Mouse (Mus musculus): ENCODE results near the gene Gm49721.
"Not testable (repeated sequence)": the region's sequence is repeated elsewhere in the genome, so short reads cannot be mapped to it uniquely, and the experiment has no call there.

The Gm49721 gene

DNA sequence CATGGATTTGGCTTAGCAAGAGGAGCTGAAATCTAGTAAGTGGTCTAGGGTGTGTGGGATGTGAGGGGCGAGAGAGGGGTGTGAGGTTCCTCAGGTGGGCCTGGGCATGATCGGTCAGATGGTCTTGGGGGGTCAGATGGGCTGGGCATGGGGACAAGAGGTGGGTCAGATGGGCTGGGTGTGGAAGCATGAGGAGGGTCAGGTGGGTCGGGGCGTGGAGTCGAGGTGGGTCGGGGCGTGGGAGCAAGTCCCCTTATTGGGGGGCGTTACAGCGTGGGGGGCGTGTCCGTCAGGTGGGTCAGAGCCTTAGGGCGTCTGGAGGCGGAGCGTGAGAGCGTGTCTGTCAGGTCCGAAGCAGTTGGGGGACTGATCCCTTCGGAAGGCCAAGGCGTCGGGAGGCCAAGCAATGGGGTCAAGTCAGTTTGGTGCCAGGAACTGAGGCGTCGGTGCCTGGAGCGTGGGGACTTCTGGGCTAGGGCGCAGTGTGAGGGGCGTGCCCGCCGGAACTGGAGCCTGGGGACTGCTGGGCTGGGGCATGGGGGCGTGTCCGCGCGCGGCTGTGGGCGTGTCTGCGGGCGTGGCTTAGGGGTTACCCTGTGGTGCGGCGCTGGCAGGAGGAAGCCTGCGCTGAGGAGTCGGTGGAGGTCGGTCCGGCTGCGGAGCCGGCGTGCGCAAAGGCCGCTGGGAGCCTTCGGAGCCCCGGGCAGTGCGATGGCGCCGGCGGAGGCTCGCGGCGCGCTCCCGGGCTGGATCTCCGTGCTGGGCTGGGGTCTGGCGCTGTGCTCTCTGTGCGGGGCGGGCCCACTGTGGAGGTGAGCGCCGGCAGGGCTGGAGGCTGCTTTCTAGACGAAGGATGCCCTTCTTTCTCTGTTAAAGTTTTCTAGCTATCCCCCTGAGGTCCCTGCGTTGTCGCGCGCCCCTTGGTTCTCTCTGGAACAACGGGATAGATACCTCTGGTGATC, at the start of gene Gm49721:
Gene Gm49721 (plus strand): TSS at position 618 of the 962 bp plus-strand sequence.
- peak; percentile 48 for DNase-seq (ENCODE audit: low spot score)

DNA sequence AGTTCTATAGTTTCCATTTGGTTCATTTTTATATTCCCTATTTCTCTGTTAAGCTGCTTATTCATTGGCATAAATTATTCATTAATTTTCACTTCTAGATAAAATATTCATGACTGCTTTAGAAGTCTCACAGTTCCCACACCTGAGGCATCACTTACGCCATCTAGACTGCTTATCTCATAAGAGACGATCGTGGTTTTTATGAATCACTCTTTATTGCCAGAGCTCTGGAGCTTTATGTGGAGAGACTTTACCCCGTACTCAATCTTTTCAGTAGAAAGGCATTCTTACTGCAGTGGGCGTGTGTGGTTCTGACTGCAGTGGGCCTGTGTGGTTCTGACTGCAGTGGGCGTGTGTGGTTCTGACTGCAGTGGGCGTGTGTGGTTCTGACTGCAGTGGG, 47.1 kb upstream of the Gm49721 start:
- DNase-seq (ENCODE audit: low spot score), result not testable (repeated sequence)

DNA sequence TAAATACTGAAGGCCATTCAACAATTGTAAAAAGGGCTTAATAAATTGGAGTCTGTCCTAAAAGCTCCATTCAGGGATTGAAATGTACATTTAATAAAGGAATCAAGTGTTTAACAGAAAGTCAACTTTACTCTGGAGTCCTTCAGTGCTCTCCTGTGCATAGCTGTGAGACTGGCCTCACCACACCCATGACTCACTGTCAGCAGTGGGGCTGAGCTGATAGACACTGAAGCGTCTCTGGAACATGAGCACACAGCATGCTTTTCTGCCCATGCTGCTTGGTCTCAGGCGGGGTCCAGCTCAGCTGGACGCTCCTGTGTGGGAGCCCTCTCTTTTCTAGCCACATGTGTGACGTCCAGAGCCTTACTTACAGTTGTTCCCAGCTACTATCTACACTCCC, 36.1 kb upstream of the Gm49721 start:
- DNase-seq (ENCODE audit: low spot score), result not testable (repeated sequence)

DNA sequence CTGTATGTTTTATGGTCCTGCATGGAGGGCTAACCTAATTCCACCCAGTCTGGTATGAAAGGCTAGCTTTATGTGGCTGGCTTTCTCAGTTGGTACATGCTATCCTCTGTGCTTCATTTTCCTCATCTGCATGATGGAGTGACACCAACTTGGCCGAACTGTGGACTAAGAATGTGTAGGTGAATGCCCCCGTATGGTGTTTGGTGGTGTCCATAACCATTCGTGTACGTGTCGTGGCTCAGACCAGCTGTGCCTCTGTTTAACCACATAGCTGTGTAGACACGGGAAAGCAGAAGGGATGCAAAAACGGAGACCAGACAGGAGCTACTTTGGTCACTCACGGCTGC, 31.1 kb upstream of the Gm49721 start:
- DNase-seq (ENCODE audit: low spot score), result not testable (repeated sequence)

DNA sequence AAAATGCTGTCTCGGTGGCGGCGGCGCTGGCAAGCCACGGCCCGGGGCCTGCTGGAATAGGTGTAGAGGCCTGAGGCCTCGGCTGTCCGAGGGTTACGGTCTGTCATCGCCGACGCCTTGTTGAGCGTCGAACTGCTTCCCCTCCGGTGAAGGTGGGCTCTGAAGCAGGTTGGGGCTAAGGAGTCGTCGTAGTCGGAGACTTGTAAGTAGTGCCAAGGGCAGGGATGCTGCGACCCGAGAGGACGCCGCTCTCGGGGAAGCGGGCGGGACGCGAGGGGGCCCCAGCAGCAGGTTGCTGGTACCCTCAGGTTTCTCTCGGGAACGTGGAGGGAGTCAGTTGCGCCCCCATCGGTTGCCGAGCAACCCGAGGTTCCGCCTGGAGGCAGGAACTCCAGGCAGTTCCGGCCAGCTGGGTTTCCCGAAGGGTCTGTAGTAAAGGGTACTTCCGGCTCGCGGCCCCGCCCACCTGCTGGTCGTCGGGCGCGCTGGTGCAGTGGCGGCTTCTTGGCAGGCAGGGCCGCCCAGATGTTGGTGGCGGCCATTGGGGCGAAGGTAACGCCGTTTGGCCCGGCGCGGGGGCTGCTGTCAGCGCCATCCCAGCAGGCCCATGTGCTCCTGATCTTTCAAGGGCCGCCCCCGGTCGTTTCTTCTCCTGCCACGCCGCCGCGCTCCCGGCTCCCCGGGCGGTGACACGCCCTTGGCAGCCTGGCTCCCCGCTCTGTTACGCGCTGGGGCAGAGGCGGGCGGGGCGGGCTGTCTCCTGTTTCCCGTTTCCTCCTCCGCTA, 30.5 kb upstream of the Gm49721 start, which contains the start of gene Rsph3b:
Gene Rsph3b (minus strand): TSS at position 699 of the 785 bp plus-strand sequence.
- DNase-seq (ENCODE audit: low spot score), result peak; percentile 73

DNA sequence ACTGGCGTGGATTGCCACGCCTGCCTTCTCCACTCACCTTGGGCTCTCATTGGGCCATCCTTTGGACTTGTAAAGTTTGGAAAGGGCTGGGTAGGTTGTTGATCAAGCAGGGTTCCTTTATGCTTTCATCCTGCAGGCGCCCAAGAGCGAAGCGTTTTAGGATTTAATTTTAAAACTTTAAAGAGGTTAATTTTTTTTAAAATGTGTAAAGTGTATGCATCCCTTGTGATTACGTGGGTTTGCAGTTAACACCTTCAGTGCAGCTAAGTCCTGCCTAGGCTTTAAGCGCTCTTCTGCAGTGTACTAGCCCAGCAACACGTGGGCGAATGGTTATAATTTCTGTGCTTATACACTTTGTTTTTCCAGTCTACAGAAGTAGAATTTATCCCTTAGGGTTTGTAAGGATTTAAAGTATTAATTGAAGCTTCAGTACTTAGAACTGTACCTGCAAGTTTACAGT, 29.9 kb upstream of the Gm49721 start:
- DNase-seq (ENCODE audit: low spot score), result not testable (repeated sequence)

DNA sequence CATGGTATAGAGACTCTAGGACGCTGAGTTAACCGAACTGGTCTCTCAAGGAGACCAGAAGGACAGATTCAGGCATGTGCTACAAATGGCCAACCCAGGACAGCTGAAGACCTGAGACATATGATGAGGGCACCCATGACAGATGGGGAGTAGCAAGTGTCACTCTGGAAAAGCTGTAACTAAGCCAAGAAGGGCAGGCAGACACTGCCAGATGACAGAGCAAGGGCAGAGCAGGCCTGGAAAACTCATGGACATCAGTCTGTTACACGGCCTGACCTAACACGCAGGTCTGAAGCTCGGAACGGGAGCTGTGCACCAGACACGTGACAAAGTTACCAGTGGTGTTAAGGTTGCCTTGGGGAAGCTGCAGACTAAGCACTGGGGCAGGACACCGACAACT, 19.8 kb upstream of the Gm49721 start:
- not testable (repeated sequence) for DNase-seq (ENCODE audit: low spot score)

DNA sequence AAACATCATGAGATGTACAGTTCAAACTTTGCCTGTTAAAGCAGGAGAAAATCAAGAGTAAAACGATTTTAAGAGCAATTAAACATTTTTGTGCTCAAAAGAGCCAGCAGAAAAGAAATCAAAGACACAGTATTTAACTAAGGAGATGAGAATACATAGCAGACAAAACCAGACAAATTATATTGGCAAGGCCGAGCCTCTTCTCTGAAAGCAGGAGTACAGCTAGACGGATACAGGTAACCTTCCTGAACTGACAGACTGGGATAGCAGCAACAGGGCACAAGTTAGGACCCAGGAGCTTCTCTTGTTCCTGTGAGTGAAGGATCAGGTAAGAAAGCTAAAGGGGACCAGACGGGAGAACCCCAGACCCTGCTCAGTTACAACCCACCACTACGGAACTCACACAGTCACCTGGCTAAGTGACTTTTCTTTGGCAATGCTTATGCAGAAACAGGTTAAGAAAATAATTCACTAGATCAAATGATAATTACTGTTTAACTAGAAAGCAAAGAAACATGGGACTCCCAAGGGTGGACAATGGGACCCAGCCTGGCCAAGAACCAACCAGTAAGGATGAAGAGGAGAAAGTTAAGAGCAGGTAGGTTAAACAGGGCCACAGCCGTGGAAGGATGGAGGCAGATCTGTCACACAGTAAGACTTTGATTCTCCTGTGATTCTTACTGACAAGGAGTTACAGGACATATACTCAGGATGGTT, 19.0 kb upstream of the Gm49721 start:
- DNase-seq (ENCODE audit: low spot score), result not testable (repeated sequence)

DNA sequence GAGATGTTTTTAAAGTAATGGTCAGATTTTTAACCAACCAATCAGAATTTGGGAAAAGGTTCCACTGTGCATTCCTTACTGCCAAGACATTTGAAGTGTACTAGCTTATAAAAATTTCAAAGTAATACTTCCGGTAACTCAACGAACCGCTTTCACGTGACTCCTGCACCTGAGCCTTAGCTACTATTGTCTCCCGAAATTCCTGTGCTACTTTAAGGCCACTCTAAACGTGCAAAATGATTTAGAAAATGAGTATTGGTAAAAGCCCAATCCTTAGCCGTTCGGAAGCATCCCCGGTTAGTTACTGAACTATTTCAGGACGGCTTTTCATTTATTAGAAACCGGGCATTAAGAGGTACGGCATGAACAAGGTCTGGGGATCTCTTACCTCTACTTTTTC, 18.4 kb upstream of the Gm49721 start:
- DNase-seq (ENCODE audit: low spot score), result not testable (repeated sequence)

DNA sequence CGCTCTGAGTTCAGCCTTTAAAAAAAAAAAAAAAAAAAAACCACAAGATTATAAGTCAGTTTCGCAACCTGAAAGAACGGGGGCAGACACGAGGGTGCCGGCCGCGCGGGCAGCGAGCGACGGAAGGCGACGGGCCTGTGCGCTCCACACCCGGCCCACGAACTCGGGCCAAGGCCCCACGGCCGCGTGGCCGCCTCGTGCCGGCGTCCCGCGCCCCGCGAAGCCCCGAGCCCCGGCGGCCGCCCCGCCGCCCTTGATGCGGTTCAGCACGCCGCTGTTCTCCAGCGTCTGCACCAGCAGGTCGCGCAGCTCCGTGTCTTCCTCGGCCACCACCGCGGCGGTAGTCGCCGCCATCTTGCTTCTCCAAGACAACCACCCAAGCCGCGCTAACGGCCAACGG, 17.9 kb upstream of the Gm49721 start, which contains the start of gene Tagap1:
Gene Tagap1 (minus strand): TSS at position 381 of the 400 bp plus-strand sequence.
- DNase-seq (ENCODE audit: low spot score), result peak; percentile 33

DNA sequence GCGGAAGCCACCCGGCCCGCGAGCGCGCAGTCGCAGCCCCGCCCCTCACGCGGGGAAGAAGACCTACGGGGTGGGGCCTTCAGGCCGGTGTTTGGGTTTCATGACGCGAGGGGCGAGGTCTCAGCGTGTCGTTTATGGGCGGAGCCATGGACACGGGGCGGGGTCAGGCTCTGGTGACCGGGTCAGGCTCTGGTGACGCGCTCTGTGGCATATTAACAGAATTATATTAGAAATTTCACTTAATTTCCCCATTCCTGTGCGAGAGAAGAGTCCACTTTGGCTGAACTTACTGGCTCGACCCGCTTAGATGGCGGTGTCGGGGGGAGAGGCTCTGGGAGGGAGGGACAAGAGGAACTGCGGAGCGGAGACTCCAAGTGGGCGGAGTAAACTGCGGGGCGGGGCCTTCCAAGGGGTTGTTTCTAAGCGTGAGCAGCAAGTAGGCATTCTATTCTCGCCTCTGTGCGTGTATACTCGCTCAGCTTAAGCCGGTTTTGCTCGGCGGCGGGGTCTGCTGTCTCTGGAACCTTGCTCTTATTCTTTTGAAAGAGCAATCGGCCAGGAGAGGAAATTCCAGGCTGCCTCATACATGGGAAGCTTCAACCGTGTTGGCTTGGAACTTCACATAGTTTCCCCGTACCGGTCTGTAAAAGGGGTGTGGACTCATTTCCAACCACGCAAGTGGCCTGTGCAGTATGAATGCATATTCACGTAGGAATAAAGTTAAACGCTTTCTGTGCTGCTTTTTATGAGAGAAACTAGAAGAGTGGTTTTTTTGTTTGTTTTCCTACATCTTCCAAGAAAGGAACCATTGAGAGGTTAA, 17.3 kb upstream of the Gm49721 start:
- not testable (repeated sequence) for DNase-seq (ENCODE audit: low spot score)

DNA sequence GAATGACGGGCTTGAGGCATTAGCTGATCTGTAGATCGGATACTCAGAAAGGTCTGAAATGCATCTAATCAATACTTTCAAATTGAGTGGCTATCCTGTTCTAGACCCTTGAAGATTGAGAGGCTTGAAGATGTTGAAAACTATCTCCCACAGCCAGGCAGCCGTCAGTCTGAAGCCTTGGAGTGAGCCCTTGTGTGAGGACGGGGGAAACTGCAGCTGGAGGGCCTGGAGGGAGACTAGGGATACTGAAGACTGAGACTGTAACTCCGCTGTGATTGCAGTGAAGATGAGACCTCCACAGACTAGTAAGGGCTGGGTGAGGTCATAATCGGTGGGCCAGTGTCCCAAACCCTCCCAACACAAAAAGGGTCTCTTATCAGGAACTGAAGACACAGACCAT, 16.4 kb upstream of the Gm49721 start:
- DNase-seq (ENCODE audit: low spot score), result not testable (repeated sequence)

DNA sequence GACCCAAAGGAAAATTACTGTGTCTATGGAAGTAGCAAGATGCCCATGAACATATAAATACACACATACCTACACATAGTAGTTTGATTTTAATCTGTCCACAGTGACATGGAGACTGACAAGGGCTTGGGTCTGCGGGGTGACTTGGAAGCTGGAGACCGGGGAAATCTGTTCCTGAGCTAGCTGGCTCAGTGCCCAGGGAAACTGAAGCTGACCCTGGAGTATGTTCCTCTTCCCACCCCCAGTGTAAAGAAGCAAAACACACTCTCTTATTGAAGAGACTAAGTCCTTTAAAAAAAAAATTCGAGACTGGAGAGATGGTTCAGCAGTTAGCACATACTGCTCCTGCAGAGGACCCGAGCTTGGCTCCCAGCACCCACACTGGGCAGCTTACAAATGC, 15.8 kb upstream of the Gm49721 start:
- DNase-seq (ENCODE audit: low spot score), result not testable (repeated sequence)

DNA sequence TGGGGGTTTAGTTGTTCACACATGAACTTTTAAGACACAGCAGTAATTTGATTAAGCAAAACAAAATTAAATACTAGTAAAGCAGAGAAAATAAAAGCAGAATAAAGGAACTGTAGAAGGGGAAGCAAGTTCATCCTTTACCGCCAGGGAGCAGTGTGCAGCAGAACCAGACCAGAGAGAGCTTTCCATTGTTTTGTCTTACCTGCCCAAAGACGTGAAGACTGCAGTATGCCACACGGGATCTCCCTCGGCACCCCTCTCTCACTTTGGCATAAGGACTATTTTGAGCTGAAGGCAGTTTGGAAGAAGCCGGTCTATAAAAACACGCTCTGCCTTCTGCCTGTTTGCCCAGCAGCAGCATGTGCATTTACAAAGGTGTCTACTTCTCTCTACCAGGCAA, 13.3 kb upstream of the Gm49721 start:
- DNase-seq (ENCODE audit: low spot score), result not testable (repeated sequence)

DNA sequence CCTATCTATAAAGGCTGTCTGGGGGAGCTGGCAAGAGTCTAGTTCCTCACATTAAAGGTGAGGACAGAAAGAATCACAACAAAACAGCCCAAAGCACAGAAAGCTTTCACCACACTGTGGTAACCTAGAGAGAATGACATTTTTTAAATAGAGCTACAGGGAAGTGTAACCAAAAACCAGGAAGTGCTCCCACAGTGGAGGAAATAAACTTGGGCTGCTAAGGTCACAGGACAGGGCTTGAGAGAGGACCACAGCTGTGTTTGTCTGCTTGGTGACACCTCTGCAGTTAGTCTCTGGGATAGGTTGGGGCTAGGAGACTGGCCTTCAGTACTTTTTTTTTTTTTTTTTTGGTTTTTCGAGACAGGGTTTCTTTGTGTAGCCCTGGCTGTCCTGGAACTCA, 11.0 kb upstream of the Gm49721 start:
- not testable (repeated sequence) for DNase-seq (ENCODE audit: low spot score)

DNA sequence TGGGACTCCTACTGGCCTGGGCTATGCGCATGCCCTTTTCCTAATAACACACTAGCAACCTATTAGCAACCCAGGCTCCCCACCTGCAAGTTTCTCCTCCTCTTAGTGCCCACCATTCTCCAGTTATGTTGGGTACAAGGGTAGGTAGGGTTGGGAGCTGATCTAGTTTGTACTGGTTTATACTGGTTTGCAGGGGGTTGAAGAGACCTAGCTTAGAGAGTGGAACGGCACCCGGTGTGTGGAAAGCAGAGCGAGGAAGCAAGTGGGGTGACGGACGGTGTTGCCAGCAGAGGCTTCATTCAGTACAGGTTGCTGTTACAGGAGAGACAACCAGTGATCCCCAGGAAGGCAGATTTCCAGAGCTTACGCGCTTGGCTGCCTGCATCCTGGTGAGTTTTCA, 8.4 kb upstream of the Gm49721 start, which contains the start of gene Rnaset2b:
Gene Rnaset2b (plus strand): TSS at position 301 of the 400 bp plus-strand sequence.
- DNase-seq (ENCODE audit: low spot score), result not testable (repeated sequence)

DNA sequence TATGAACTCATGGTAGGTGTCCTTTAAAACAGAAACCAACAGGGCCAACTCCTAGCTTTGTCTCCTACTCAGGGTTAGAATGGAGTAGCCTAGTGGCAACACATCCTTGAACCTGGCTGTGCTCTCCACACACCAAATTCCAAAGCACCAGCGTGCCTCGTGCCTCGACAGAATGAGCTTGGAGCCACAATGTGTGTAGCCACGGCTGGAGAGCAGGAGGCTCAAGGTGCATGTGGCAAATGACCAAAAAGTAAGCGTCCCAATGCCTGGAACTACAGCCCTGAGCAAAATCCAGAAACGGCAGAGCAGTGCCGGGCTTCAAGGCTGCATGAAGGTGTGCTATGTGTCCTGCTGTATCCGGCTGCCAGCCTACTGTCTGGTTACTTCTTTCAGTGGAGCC, 7.5 kb upstream of the Gm49721 start:
- DNase-seq (ENCODE audit: low spot score), result not testable (repeated sequence)

DNA sequence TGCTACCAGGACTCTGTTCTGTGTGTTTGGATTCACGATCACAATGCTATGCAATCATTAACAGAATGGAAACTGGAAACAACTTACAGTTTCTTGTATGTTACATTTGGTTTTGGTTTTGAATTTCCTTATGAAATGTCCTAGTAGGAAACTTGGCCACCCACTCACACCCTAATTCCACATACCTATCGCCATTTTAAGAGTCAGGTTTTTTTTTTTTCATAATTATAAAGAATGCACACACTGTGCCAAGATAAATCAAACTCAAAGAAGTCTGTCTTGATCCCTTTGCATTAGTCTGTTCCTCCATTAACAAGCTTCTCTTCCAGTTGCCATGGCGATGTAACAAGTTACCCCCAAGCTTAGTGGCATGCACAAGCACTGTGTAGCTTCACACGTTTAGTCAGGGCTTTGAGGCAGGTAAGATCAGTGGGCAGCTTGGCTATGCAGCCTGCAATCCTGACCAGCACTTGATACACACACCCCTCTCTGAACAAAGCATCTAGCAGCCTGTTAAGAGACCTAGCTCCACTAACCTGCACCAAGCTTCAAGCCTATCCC, 5.8 kb upstream of the Gm49721 start:
- not testable (repeated sequence) for DNase-seq (ENCODE audit: low spot score)

DNA sequence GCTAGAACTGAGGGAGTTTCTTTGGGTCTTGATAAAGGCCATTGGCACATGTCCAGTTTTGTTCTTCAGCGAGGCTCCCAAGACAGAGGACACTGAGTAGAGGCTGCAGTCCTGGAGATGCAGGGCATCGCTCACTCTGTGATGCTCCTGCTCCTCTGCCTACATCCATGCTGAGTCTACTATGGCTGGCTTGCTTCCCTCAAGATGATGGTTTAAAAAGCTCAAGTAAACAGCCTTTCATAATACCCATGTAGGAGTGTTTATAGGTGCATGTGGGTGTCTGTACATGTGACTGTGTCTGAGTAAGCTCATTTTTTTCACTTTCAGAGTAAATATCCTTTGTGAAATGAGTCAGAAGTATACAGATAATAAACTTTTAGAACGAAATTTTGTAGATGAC, 3.7 kb upstream of the Gm49721 start:
- not testable (repeated sequence) for DNase-seq (ENCODE audit: low spot score)

DNA sequence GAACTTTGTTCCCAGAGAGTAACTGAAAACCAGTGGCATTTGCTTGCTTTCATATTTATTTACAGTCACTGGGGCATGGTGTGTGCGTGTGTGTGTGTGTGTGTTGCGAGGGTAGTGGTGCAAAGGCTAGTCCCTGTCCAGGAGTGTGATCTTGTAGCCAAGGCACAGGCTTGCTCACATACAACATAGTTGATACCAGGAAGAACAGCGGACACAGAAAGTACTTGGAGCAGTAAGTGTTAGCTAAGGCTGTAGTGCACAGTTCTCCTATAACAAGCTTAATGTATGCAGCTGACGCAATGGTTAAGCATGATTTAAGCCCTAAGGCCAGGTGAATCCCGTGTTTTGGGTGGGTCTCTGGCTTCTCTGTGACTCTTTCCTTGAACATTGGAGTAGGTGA, 676 bp downstream of the Gm49721 start:
- DNase-seq (ENCODE audit: low spot score), result not testable (repeated sequence)
